Mouse (Mus musculus): ENCODE results near the gene Olfr773.
"Not testable (repeated sequence)": the region's sequence is repeated elsewhere in the genome, so short reads cannot be mapped to it uniquely, and the experiment has no call there.

Olfr773 gene

DNA sequence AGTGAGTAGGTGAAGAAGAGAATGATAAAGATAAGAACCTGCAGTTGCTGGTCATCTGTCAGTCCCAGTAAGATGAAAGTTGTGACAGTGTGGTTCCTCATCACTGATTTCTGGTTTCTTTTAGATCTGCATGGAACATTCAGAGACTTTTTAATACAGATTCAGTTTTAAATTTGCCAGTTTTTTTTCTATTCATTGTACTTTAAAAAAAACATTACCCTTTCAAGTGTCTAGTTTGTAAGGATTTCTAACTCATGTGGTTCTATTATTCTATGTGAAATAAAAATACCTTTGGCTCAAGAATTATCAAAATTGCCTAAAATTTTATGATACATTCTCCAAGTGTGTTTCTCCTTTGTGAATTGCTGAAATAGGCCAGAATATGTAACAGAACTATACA lies at the start of gene Olfr773:
Gene Olfr773, minus strand, starts transcription at position 101 of the 400 bp plus-strand sequence.
- not testable (repeated sequence) for ATAC-seq (ENCODE audit: low TSS enrichment)

DNA sequence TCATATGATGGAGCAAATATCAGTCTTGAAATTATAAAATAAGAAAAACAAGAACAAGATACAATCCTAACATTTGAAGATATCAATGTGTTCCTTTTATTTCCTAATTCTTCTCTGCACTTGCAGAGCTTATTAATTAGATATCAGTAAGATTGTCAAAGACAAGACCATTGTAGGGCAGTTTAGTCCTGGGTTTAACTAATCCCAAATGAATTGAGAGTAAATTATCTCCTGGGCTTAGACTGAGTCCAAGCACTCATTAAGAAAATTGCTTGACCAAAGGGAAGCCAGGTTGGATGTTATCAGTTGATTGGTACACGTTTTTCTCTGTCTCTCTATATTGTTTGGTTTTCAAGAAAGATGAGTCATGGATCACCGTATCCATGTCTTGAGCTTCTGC lies 48.7 kb upstream of the Olfr773 start, which contains the start of gene Olfr774:
Gene Olfr774, plus strand, starts transcription at position 301 of the 400 bp plus-strand sequence.
- ATAC-seq (ENCODE audit: low TSS enrichment): no peak

DNA sequence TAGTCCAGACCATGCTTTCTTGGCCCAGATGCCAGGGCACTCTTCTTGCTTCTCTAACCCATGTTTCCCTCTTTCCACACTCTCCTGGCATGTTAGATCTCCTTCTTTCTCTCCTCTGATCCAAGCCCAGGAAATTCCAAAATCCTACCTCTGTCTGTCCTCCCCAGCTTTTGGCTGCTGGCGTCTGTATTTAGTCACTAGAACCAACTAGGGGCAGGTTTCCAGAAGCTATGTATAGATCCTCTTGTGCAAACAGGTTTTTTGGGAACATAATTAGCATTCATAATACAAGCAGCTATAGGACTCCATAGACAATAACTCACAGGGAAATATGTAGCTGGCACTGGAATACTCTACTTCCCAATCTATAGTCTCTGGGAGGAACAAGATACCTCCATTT lies 43.5 kb upstream of the Olfr773 start:
- peak; percentile 91 for ATAC-seq (ENCODE audit: low TSS enrichment)

DNA sequence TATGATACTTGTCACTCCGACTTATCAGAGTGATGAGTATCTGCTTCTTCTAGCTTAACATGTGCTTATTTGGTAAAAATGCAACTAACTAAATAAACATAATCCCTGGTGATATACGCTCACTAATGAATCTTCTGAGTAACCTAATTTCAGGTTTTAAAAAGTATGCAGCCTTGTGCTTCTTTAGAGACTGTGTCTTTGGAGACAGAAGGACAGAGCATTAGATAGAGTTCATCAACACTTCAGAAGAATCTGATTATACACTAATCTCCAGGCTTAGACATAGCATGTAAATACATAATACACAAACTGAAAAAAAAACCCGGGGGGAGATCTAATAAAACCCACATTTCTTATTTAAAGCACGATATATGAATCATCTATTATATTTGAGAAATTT lies 9.4 kb downstream of the Olfr773 start, which contains the start of gene Olfr772:
Gene Olfr772, minus strand, starts transcription at position 101 of the 400 bp plus-strand sequence.
- not testable (repeated sequence) for ATAC-seq (ENCODE audit: low TSS enrichment)

DNA sequence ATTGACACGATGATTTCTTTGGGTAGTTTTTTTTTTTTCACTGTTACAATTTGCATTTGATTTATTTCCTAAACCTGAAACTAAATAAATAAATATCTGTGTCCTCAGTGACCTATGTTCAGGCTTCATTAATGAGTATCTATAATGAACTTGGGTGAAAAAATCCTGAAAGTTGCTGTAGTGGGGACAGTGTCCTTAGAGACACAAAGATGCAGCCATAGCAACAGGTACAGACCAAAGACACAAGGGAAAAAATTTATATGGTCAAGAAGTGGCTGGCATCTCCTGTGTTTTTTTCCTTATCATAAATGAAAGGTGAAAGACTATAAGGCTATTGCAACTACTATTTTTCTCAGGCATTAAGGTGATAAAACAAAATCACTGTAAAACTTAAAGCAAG lies 22.6 kb downstream of the Olfr773 start, which contains the start of gene Olfr771:
Gene Olfr771, minus strand, starts transcription at position 101 of the 400 bp plus-strand sequence.
- ATAC-seq (ENCODE audit: low TSS enrichment): no peak

DNA sequence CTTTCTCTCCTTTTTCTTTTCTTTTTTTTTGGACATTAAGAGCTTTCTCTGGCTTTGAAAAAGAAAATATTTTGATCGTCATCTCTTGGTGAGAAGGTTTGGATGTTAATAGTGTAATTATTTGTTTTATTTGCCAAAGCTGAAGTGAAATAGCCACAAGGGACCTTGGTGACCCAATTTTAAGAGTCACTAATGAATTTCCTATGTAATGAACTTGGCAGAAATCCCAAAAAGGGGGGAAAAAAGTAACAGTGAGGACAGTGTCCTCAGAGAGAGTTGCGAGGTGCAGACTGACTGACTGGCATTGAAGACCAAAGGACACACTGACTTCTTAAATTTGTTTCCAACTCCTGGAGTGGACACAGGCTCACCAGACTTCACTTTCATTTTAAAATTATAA lies 48.3 kb downstream of the Olfr773 start, which contains the start of gene Olfr770:
Gene Olfr770, minus strand, starts transcription at position 101 of the 400 bp plus-strand sequence.
- ATAC-seq (ENCODE audit: low TSS enrichment): no peak

Measured in frontal cortex, adult (tissue).